Mouse (Mus musculus): ENCODE results near the gene Kcnh1.

Gene Kcnh1

DNA sequence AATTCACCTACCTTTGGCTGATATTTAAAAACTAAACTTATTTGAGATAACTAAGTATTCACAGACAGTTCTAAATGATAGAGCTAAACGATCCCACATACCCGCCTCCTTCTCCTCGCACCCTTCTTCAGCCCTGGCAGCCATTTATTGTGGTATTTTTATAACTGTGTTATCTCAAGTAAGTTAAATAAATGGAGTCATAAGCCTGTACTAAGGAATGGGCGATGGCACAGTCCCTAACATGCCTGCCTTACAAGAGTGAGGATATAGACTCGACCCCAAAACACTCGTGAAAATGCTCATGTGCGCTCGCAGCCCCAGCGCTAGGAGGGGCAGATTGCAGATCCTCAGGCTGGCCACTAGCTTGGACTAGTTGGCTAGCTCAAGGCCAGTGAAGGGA, 79.3 kb downstream of the Kcnh1 start:
- DNase-seq = peak; percentile 65

- no peak for DNase-seq
Measured at GRCm38 (mm10) chr1:192277801-192278385, 87.3 kb downstream of the Kcnh1 start.

DNA sequence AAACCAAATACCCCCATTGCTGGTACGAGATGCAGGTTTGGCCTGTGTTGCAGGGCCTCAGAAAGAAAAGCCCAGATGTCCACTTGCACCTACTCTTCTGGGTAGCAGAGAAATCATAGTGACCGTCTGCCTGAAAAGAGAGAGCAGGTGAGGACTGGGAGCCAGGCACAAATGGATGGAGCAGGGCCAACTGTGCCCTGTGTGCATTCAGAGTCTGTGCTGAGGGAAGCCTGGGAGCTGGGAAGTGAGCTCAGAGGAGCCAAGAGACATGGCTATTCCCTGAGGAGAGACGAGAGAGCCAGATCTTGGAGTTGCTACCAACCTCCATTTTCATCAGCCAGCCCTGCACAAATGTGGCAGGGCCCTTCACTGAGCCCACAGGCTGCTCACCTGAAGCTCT, 93.8 kb downstream of the Kcnh1 start:
- DNase-seq = no peak

GRCm38 (mm10) chr1:192284950-192285349, 94.4 kb downstream of the Kcnh1 start:
- DNase-seq = no peak

GRCm38 (mm10) chr1:192288456-192288855, 97.9 kb downstream of the Kcnh1 start:
- DNase-seq = no peak

- DNase-seq = no peak
Measured at GRCm38 (mm10) chr1:192291286-192291685, 100.7 kb downstream of the Kcnh1 start.

DNA sequence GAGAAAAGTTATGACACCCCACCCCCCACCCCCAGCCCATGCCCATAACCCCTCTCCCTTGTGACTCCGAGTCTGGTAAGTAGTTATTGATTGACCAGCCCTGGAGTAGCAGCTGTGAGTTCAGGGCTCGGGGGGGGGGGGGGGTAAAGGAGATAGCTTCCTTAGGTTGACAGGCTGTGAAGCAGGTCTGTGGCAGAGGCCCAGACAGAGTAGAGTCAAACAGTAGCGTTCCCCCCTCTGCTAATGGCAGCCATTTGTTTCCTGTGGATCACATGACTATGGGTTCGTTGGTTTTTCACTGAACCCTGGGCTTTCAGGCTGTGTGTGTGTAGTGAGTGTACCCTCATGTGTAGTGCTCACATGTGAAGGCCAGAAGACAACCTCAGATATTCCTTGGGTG, 102.8 kb downstream of the Kcnh1 start:
- no peak for DNase-seq

DNA sequence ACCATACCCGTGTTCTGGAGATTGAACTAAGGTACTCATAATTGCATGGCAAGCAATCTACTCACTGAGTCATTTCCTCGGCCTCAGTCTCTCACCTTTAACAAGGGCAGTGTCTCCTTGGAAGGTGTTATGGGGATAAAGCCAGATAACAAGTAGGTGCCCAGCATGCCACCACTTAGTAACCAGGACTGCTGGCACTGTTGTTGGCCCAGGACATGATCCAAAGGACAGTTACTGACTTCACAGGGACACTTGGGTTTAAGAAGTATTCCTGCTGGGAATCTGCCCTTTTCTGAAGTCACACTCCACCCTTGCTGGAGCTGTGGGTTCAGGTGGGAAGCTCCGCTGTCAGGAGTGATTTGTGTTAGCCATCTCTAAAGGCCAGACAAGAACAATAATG, 103.3 kb downstream of the Kcnh1 start:
- DNase-seq = no peak

- no peak for DNase-seq
Measured at GRCm38 (mm10) chr1:192295243-192295860, 104.8 kb downstream of the Kcnh1 start.

GRCm38 (mm10) chr1:192295902-192296301, 105.3 kb downstream of the Kcnh1 start:
- no peak for DNase-seq

- DNase-seq = no peak
Measured at GRCm38 (mm10) chr1:192297481-192298128, 107.0 kb downstream of the Kcnh1 start.

DNA sequence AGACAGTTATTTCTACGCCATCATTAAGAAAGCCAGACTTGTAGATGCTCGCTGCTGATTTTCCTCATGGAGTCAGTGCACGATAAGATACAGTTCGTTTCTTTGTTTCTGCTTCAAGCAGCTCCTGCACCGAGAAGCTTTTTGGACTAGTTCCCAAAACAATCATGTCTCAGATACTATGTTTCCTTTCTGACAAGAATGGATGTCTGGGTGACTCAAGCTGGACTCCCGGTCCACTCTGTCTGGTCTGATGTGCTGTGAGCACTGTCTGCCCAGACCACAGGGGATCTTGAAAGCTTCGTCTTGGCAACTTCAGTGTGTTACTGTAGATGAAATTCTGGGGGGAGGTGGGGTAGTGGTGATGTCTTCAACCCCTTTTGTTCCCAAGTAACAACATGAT, 109.8 kb downstream of the Kcnh1 start:
- DNase-seq = no peak

- no peak for DNase-seq
Measured at GRCm38 (mm10) chr1:192303615-192304014, 113.0 kb downstream of the Kcnh1 start.

- DNase-seq = no peak
Measured at GRCm38 (mm10) chr1:192305155-192305554, 114.6 kb downstream of the Kcnh1 start.

- no peak for DNase-seq
Measured at GRCm38 (mm10) chr1:192307055-192307454, 116.5 kb downstream of the Kcnh1 start.

DNA sequence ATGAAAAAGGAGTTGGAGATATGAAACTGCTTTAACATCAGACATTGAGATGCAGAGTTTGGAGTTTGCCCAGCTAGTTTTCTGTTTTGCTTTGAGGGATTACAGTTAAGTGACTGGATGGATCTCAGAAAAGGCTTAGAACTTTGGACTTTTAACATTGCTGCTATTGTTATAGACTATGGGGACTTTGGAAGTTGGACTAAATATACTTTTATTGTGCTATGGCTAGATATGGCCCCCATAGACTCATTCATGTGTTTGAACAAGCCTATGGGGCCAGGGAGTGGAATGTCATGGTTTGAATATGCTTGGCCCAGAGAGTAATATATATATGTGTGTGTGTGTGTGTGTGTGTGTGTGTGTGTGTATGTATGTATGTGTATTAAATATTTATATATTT, 120.7 kb downstream of the Kcnh1 start:
- DNase-seq = no peak

DNA sequence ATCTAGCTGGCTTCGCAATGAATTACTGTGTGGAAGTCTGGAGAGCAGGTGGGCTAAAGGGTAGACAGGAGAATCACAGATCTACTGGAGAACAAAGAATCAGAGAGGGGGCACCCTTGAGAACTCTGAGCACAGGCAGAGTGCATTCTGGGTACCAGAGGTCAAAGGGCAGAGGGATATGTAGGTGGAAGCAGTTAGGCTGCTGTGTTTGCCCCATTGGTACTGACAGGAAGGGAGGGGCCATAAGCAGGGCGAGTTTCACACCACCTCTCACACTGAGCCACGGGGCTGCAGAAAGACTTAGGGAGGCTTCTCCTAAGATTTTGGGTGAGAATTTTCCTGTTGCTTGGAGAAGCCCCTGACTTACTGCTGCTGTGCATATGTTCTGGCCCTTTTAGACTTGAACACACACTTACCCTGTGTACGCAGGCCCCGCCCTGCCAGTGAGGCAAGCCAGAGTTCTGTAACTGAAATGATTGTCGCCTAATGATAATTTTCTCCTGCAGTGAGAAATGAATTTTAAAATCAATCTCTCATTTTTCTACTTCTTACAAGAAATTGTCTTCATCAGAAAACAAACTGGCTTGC, 121.4 kb downstream of the Kcnh1 start:
- DNase-seq = no peak

DNA sequence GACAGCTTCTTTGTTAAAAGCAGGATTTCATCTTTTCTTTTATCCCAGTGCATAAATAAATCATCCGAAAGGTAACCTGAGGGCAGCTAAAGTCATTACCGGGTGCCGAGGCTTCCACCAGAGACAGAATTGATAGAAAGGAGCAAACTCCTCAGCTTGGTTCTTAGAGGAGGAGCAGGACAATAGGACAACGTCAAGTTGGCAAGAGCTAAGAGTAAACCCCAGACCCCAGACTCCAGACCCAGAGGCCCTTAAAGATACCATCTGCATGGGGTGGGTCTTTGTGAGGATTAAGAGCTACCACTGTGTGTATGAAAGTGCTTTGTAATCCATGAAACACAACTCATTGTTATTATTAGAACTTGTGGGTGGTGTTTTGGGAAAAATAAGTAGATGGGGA, 121.9 kb downstream of the Kcnh1 start:
- no peak for DNase-seq

DNA sequence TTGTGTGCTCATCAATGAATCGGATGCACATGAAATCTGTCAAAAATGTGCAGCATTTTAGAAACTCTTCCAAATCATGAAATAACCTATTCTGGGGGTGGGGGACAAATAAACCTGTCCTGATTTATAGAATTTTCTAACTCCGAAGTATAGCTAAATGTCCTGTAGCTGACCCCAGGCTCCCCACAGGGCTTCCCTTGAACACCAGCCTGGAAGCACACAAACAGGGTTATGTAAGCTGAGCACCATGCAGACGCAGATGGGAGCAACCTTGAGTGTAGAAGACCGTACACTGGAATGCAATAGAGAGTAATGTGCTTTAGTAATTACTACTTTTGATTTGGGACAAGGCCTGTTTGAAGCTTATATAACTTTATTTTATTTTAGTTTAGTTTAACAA, 122.4 kb downstream of the Kcnh1 start:
- no peak for DNase-seq

GRCm38 (mm10) chr1:192313571-192313972, 123.0 kb downstream of the Kcnh1 start:
- DNase-seq = no peak

DNA sequence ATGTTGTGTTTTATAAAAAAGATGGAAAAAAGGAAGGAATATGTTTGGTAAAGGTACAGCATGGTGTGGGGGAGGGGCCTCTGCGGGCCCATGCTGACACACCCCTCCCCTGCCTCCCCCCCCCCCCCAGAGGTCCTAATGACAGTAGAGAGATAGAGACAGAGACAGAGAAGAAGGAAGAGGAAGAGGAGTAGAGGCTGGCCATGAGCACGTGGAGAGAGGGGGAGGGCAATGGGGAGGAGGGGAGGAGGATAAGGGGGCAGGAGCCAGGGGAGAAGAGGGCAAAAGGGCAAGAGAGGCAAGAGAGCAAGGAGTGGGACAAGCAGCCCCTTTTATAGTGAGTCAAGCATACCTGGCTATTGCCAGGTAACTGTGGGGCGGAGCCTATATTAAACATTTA, 123.5 kb downstream of the Kcnh1 start:
- DNase-seq = no peak

- DNase-seq = no peak
Measured at GRCm38 (mm10) chr1:192315392-192316070, 125.0 kb downstream of the Kcnh1 start.

DNA sequence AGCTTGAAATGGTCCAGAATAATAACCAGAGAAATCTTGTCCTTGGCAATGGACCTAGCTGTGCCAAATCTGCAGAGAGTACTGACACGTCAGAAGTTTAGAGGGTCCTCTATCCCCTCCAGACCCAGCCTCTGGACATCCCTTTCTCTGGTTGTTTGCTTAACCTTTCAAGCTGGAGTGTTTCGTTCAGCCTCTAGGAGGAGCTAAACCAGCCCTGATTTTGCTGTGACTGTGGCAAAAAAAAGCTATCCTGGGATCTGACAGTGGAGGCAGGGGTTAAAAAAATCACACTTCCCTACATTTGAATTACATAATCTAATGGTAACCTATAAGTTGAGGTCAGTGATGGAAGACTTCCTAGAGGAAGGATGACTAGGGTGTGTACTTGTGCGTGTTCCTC, 133.6 kb downstream of the Kcnh1 start:
- no peak for DNase-seq

DNA sequence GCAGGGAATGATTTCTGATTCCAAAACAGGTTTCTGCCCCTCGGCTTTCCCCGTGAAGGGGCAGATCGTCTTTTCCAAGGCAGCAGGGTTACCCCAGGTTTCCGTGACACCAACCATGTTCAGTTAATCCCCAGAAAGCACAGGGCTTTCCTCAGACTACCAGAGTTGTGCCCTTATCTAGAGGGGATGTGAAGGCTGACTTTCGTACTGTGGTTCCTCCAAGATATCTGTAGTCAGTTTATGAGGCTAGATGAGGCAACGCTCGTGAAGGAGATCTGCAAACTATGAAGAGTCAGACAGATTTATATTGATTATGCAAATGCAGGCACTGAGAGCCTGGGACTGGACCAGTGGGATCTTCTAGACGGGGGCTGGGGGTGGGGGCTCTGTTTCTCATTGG, 136.5 kb downstream of the Kcnh1 start:
- no peak for DNase-seq

Data from right cerebral cortex, adult 18-20 months (tissue).